Mouse (Mus musculus) liver, embryonic 12.5 days (tissue): Measurements from ENCODE around the gene Arrdc3. TPM values are rescaled to one million over a fixed set of nuclear protein-coding genes. Genes with fewer than 3 reads are reported as not detected.

Experiments used
- ATAC-seq: fragments of 200-750 bp; cut with Nextera tagmentation; 2 replicates; pipeline ENCODE4 v1.8.0; 2017; ENCODE audit warnings: moderate number of reproducible peaks, mild to moderate bottlenecking, moderate library complexity
- H3K27ac ChIP-seq: fragments of 300-500 bp; sonication (generic); 2 replicates; pipeline ENCODE4 v1.5.1; 2016; ENCODE audit warnings: mild to moderate bottlenecking
- H3K27me3 ChIP-seq: fragments of 300-500 bp; sonication (generic); replicated peaks from 2 replicates; pipeline ENCODE4 v1.6.1; 2016; ENCODE audit warnings: mild to moderate bottlenecking, moderate library complexity
- H3K36me3 ChIP-seq: fragments of 300-500 bp; sonication (generic); 2 replicates; pipeline ENCODE4 v1.6.1; 2016; ENCODE audit warnings: mild to moderate bottlenecking, moderate library complexity
- H3K4me1 ChIP-seq: fragments of 300-500 bp; sonication (generic); 2 replicates; pipeline ENCODE4 v1.6.1; 2016
- H3K4me2 ChIP-seq: fragments of 300-500 bp; sonication (generic); 2 replicates; pipeline ENCODE4 v1.6.1; 2016; ENCODE audit warnings: mild to moderate bottlenecking, moderate library complexity
- H3K4me3 ChIP-seq: fragments of 300-500 bp; sonication (generic); 2 replicates; pipeline ENCODE4 v1.5.1; 2016; ENCODE audit warnings: mild to moderate bottlenecking, moderate library complexity
- H3K9ac ChIP-seq: fragments of 300-500 bp; sonication (generic); 2 replicates; pipeline ENCODE4 v1.6.1; 2016; ENCODE audit warnings: mild to moderate bottlenecking, moderate library complexity
- H3K9me3 ChIP-seq: fragments of 300-500 bp; sonication (generic); replicated peaks from 2 replicates; pipeline ENCODE4 v1.6.1; 2016; ENCODE audit warnings: mild to moderate bottlenecking, moderate library complexity
- WGBS: fragments of 180-500 bp; shearing (Covaris S2); methylation state at CpG from one replicate; pipeline ENCODE4 v1.1.7; 2016; ENCODE audit not compliant: insufficient replicate concordance; 5-methylcytosine and 5-hydroxymethylcytosine counted together
- polyA plus RNA-seq: library from polyadenylated mRNA; unstranded; fragments of >200 nt; fragmentation: Nextera tagmentation; extraction: Ambion mirVana; gene quantifications from 2 replicates; pipeline ENCODE4 v1.2.1, GENCODE M21; 2016

Arrdc3 gene
- polyA plus RNA-seq, 1 experiment from 2014 or later = 18.8 TPM

GRCm38 (mm10) chr13:80928187-80928586 lies 45.0 kb downstream of the Arrdc3 start:
- no peak overlapping the region for H3K4me3 ChIP-seq
- H3K27ac ChIP-seq = no peak overlapping the region
- H3K9ac ChIP-seq = no peak overlapping the region
- H3K27me3 ChIP-seq = no peaks in the 10 kb centered on the region
- H3K4me2 ChIP-seq = no peak overlapping the region
- no peaks in the 10 kb centered on the region for H3K36me3 ChIP-seq
- no peaks in the 10 kb centered on the region for H3K9me3 ChIP-seq
- WGBS = 49% methylated on average over 7 of the region's 7 CpGs
- no peak for ATAC-seq
- H3K4me1 ChIP-seq = peaks cover 15% of the 10 kb centered on the region

GRCm38 (mm10) chr13:80930030-80930429 lies 46.8 kb downstream of the Arrdc3 start:
- Histone ChIP-seq H3K9ac (no peak overlapping the region), H3K4me3 (no peak overlapping the region), H3K4me2 (no peak overlapping the region), H3K4me1 (peaks cover 15% of the 10 kb centered on the region), H3K36me3 (no peaks in the 10 kb centered on the region), H3K27ac (no peak overlapping the region), H3K9me3 (no peaks in the 10 kb centered on the region), H3K27me3 (no peaks in the 10 kb centered on the region)
- ATAC-seq = no peak
- 44% methylated on average over 4 of the region's 4 CpGs for WGBS

GRCm38 (mm10) chr13:80932816-80933402 lies 49.7 kb downstream of the Arrdc3 start:
- Histone ChIP-seq H3K9me3 (no peaks in the 10 kb centered on the region), H3K4me2 (no peak overlapping the region), H3K4me1 (peaks cover 15% of the 10 kb centered on the region), H3K9ac (no peak overlapping the region), H3K27me3 (no peaks in the 10 kb centered on the region), H3K27ac (0 out of 2 replicates have a peak overlapping the region, but pooled peaks have one; percentile 4), H3K36me3 (no peaks in the 10 kb centered on the region), H3K4me3 (no peak overlapping the region)
- ATAC-seq = peak; percentile 18; the same call in 1 of the 2 replicates
- WGBS = 67% methylated on average over 5 of the region's 5 CpGs

GRCm38 (mm10) chr13:80936426-80936825 lies 53.2 kb downstream of the Arrdc3 start:
- 0 out of 2 replicates have a peak, but pooled peaks have one; percentile 37 for ATAC-seq
- Histone ChIP-seq H3K4me3 (no peak overlapping the region), H3K9ac (no peak overlapping the region), H3K27ac (no peak overlapping the region), H3K36me3 (no peaks in the 10 kb centered on the region), H3K4me2 (no peak overlapping the region), H3K4me1 (no peaks in the 10 kb centered on the region), H3K9me3 (no peaks in the 10 kb centered on the region), H3K27me3 (no peaks in the 10 kb centered on the region; the same call in 1 of the 2 replicates)
- WGBS = 59% methylated on average over 2 of the region's 2 CpGs

- Histone ChIP-seq H3K27ac (no peak overlapping the region), H3K4me2 (no peak overlapping the region), H3K27me3 (no peaks in the 10 kb centered on the region; the same call in 1 of the 2 replicates), H3K36me3 (no peaks in the 10 kb centered on the region), H3K9ac (no peak overlapping the region), H3K4me3 (no peak overlapping the region), H3K9me3 (no peaks in the 10 kb centered on the region), H3K4me1 (no peaks in the 10 kb centered on the region)
- WGBS = 67% methylated on average over 4 of the region's 4 CpGs
- no peak for ATAC-seq
Observed at GRCm38 (mm10) chr13:80939228-80939627, 56.0 kb downstream of the Arrdc3 start.

- Histone ChIP-seq H3K27ac (no peak overlapping the region), H3K27me3 (no peaks in the 10 kb centered on the region; the same call in 1 of the 2 replicates), H3K36me3 (no peaks in the 10 kb centered on the region), H3K4me2 (no peak overlapping the region), H3K4me3 (no peak overlapping the region), H3K4me1 (no peaks in the 10 kb centered on the region), H3K9me3 (no peaks in the 10 kb centered on the region), H3K9ac (no peak overlapping the region)
- WGBS = 24% methylated on average over 1 of the region's 1 CpGs
- no peak for ATAC-seq
Observed at GRCm38 (mm10) chr13:80939866-80940265, 56.7 kb downstream of the Arrdc3 start.

- no peak overlapping the region for H3K9ac ChIP-seq
- WGBS = 69% methylated on average over 5 of the region's 5 CpGs
- no peak overlapping the region for H3K27ac ChIP-seq
- H3K36me3 ChIP-seq = no peaks in the 10 kb centered on the region
- H3K4me2 ChIP-seq = no peak overlapping the region
- no peak overlapping the region for H3K4me3 ChIP-seq
- ATAC-seq = no peak
- H3K27me3 ChIP-seq = no peaks in the 10 kb centered on the region; the same call in 1 of the 2 replicates
- H3K9me3 ChIP-seq = no peaks in the 10 kb centered on the region
- no peaks in the 10 kb centered on the region for H3K4me1 ChIP-seq
Observed at GRCm38 (mm10) chr13:80940421-80940820, 57.2 kb downstream of the Arrdc3 start.

- Histone ChIP-seq H3K27ac (no peak overlapping the region), H3K4me2 (no peak overlapping the region), H3K4me1 (no peaks in the 10 kb centered on the region), H3K4me3 (no peak overlapping the region), H3K36me3 (no peaks in the 10 kb centered on the region), H3K27me3 (no peaks in the 10 kb centered on the region; the same call in 1 of the 2 replicates), H3K9ac (no peak overlapping the region), H3K9me3 (no peaks in the 10 kb centered on the region)
- WGBS = 43% methylated on average over 10 of the region's 10 CpGs
- no peak for ATAC-seq
Observed at GRCm38 (mm10) chr13:80940860-80941630, 57.9 kb downstream of the Arrdc3 start.

GRCm38 (mm10) chr13:80944532-80944931 lies 61.3 kb downstream of the Arrdc3 start:
- Histone ChIP-seq H3K27ac (no peak overlapping the region), H3K9ac (no peak overlapping the region), H3K4me3 (no peak overlapping the region), H3K4me1 (no peaks in the 10 kb centered on the region), H3K27me3 (no peaks in the 10 kb centered on the region), H3K36me3 (no peaks in the 10 kb centered on the region), H3K9me3 (no peaks in the 10 kb centered on the region), H3K4me2 (no peak overlapping the region)
- ATAC-seq = no peak
